Mouse (Mus musculus) bone marrow macrophage, adult 2 months (primary cell): ENCODE results near the gene Cers6.

Experiments used
- CTCF ChIP-seq: IDR thresholded peaks from 2 replicates; pipeline ENCODE4 v1.5.1; 2012; ENCODE audit warnings: low read depth, mild to moderate bottlenecking, low read length, moderate library complexity
- POLR2A ChIP-seq: IDR thresholded peaks from 2 replicates; pipeline ENCODE4 v1.6.1; 2012; ENCODE audit warnings: mild to moderate bottlenecking, low read depth, low read length, borderline replicate concordance

GRCm38 (mm10) chr2:69134186-69134585 lies 272.9 kb downstream of the Cers6 start:
- TF ChIP-seq CTCF, result no peak
- TF ChIP-seq POLR2A, result no peak
